Mouse (Mus musculus) cerebellum, adult (tissue): ENCODE results near the gene Myl9.

ENCODE experiments used
- ATAC-seq: cut with Nextera tagmentation; 2 replicates; pipeline ENCODE4 v1.9.2; 2017; ENCODE audit warnings: mild to moderate bottlenecking, moderate library complexity, mixed read lengths; ENCODE audit not compliant: insufficient number of reproducible peaks, low FRiP score, low TSS enrichment

Myl9 gene

DNA sequence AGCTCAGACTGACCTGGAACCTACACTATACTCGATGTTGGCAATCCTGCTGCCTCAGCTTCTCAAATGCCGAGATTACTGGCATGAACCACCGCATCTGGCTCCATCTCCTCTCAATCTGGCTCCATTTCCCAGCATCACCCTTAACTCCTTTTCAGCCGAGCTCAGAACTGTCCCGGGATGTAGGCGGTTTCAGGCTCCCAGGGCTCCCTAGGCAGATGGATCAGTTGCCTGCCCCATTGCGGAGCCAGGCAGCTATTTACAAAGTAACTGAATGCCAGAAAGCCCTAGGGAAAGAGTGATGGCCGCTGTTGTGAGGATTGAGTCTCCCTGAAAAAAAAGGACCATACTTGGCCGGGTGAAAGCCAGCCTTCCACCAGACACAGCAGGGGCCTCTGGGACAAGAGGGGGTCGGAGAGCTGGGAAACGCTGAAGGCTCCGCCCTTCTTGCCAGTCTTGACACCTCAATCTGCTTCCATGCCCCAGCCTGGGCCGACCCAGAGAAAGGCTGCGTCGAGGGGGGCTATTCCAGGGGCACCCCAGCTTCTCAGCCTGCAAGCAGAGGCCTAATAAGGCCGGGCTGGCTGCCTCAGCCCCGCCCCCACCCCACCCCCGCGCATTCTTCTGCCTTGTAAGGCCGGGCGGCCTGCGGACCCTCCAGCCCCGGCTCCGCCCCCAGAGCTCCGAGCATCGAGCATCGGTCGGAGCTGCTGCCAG lies at the start of gene Myl9:
Gene Myl9 (plus strand): TSS at position 683 of the 717 bp plus-strand sequence.
- ATAC-seq = no peak

DNA sequence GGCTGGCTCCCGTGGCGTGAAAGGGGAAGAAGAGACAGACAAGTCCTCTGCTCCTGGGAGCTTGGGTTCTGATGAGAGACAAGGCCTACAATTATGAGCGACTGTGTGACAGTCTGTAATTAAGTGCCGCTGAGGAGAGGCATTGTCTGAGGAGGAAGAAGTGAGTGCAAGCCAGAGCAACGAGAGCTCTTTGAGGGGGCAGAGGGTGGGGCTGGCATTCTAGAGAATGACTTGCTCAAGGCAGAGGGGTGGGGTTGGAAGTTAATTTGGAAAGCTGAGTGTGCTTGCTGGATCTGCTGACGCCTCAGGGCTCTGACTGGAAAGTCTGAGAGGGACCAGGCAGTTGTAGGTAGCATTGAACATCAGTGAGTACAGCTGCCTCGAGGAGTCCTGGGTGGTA lies 48.9 kb upstream of the Myl9 start:
- ATAC-seq = no peak

DNA sequence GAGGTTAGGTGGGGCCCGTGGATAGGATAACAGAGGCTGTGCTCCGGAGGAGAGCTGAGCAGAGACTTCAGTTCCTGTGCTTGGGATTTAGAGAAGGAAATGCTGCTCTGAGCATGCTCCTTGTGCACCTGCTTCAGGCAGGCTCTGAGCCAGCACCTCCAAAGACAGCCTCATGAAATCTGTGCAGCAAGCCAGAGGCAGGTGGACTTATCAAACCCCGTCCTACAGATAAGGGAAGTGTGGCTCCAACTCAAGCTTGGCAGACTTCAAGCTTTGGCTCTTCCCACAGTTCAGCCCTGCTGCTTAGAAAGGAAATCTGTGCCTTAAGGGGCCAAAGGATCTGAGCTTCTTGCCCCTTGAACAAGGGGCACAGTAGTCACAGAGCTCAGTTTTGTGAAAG lies 48.3 kb upstream of the Myl9 start:
- no peak for ATAC-seq

DNA sequence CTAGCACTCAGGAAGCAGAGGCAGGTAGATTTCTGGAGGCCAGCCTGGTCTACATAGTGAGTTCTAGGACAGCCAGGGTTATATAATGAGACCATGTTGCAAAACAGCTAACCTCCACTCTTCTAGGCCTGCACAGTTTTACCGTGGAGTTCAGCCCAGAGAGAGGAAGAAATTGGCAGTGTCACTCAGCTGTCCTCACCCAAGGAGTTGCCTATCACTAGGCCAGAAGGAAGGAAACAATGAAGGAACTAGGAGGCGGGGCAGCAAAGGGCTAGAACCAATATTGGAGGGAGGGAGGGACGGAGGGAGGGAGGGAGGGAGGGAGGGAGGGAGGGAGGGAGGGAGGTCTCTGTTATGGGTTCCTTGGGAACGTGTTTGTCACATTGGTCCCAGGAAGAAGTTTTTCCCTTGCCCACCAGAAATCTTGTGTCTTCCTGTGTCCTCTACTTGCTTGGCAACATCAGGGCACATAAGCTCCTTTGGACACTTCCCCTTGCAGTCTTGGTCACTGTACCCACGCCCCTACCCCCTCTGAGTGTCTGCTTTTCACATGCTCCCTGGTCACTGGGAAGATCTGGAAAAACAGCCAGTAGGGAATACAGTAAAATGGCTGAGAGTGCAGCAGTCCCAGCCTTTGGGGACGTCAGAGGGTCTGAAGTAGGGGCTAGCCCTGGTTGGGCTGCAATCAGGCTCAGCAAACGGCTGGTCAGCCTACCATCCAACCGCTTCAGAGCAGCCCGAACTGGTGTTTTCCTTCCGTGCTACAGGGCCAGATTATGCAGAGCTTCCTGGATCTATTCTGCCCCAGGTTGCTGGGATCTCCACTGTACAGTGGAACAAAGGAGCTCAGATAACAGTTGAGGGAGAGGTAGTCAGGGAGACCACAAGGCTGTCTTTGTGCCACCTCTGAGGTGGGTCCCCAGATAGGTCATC lies 45.4 kb upstream of the Myl9 start:
- no peak for ATAC-seq

DNA sequence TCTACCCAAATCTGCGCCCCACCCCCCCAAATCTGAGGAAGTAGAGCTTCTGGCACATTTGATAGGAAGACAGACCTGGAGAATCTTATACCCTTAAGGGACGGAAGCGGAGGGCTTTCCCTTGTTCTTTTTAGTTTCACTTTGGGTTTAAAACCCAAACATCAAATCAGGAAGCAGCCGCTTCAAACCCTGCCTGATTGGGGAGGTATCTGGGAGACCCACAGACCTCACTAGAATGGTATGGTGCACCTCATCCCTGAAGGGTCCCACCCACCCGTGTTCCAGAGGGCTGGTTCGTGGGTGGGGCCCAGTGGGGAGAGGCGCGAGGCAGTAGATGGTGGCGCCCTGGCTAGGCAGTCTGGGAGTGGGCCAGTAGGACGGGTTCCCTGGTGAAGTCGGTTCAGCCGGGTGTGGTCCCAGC lies 44.7 kb upstream of the Myl9 start:
- no peak for ATAC-seq

DNA sequence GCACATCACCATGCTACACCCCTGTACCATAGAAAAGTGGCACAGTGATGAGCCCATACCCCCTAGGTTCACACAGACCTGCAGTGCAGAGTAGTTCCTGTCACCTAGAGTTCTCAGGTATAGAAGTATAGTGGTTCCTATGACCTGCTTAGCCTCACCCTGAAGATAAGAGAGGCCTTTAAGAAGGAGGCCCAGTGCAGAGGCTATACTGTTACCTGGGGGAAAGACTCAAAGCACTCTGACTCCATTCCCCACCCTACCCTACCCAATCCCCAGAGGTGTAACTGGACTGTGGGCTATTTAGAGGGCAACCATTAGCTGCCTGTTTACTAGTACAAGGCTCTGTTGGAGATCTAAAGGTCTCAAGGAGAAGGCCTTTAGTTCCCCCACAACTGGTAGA lies 43.6 kb upstream of the Myl9 start:
- ATAC-seq = no peak

DNA sequence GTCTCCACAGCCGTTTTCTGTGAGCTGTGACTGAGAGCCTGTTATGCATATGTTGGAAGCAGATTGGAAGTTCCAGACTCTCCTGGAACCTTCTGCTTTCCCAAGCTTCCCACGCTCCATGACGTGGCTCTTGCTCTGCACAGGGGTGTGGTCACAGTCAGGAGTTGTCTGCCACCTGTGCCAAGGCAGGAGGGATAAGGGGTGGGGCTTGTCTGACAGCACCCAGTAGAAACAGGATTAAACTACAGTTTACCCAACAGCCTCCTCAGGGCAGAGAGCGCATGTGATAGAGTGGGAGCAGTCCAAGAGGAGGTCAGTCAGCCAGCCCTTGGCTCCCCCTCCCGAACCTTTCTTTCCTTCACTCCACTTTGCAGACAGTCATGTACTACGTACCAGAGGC lies 43.1 kb upstream of the Myl9 start:
- no peak for ATAC-seq

DNA sequence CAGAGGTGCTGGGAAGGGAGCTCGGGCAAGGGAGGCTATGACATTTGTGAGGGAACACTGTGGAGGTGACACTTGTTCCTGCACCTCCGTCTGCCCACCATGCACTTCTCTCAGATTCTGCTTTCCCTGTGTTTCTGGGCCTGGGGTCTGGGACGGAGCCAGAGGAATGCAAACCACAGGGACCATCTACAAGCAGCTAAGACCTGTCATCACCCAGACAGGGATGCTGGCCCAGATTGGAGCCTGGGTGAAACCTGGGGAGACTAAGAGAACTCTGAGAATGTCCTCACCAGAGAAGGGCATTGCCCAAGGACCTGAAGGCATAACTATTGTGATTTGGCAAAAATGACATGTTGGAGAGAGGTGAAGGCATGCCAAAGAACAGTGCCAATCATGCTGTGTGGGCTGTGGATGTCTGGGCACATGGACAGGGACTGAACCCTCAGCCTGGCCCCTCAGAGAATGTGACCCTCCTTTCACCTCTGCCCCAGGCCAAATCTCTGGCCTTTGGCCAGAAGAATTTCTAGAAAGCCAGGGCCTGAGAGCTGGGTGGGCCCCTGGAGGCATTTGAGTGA lies 39.4 kb upstream of the Myl9 start:
- ATAC-seq = no peak

DNA sequence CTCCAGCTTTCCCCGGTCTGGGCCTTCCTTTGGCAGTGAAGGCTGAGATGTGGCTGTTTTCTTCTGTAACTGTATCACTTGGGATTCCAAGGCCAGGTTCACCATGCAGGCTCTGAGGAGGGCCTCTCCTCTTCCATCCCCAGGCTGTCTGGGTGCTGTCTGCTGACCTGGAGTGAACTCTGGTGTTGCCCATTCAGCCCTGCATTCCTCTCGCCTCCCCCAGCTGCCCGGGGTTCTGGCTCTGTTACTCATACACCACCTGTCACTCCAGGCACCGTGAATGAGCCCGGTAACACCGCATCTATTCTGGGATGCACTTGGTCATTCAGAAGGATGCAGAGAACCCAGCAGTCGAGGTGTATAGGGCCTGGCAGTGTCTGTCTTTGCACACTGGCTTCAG lies 38.4 kb upstream of the Myl9 start:
- peak; percentile 74; the same call in 1 of the 2 replicates for ATAC-seq

DNA sequence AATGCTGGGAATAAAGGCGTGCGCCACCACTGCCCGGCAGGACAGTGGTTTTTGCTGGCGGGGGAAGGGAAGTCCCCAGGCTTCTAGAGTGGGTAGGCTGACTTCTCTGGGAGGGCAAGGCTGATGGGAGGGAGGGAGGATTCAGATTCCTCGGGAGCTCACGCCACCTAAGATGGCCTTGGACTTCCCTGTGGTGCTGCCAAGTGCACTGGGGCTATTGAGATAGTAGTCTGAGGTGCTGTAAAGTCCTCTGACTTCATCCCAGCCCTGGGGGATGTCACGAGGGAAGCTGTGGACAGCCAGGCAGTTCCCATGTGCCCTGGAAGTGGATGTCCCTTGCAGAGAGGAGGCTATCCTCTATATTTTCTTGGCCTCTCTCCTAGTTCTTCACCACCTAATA lies 37.2 kb upstream of the Myl9 start:
- ATAC-seq = no peak

DNA sequence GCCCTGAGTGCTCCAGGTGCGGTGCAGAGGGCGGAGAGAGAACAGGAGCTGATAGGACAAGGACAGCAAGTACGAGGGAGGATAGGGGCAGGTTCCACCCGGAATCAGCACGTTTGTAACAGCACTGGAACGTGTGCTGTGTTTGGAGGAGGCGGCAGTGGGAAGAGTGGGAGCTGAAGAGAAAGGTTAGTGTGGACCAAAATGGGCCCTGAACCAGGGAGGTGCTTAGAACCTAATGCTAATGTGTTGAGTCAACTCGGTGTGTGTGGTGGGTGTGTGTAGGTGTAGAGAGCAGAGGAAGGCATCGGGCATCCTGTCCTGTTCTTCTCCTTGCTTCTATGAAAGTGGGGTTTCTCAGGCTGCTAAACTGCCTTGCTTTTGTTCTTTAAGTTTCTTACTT lies 34.0 kb upstream of the Myl9 start:
- ATAC-seq = no peak

DNA sequence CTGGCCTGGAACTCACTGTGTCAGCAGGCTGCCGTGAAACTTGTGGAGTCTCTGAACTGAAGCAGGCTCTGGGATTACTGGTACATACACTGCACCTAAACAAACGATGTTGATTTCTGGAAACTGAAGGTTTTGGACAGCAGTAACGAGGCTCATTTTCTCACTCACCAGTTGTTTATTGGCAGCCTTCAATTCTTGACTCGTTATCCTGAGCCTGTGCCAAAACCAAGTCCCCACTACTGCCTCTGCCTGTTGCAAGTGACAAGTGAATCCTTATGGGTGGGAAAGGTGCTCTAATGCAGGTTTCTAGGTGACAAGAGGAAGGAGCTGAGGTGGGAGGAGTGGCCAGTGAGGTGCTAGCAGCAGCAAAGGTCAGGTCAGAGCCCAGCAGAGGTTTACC lies 33.2 kb upstream of the Myl9 start:
- no peak for ATAC-seq

DNA sequence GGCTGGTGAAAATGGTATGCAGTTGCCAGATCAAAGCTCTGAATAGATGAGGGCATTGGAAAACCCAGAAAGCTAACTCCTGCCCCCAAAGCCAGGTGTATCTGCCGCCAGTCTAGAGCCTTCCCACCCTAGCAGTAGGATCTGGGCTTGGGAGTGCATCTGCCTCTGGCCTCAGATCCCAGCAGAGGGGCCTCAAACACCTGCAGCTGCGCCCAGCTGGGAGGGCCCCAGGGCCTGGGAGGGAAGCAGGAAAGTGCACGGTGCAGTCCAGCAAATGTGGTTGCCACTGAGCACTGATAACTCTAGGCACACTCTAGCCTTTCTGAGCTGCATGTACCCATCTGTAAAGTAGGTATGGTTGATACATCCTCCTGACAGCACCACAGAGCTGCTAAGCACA lies 32.0 kb upstream of the Myl9 start:
- no peak for ATAC-seq

DNA sequence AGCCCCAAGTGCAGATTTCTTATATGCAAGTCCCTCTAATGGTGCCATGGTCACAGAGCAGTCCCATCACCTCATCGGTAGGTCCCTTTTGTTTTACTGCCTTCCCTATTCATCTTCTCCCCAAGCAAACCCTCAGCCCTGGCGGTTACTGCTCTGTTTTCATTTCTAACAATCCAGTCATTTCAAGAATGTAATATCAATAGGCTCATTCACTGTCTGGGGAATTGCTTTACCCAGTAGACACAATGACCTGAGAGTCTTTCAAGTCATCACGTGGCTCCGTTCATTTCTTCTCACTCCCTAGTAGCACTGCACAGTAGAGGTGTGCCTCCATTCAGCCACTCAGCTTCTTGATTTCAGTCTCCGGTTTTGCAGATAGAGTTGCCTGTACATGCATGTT lies 30.8 kb upstream of the Myl9 start:
- ATAC-seq = no peak

DNA sequence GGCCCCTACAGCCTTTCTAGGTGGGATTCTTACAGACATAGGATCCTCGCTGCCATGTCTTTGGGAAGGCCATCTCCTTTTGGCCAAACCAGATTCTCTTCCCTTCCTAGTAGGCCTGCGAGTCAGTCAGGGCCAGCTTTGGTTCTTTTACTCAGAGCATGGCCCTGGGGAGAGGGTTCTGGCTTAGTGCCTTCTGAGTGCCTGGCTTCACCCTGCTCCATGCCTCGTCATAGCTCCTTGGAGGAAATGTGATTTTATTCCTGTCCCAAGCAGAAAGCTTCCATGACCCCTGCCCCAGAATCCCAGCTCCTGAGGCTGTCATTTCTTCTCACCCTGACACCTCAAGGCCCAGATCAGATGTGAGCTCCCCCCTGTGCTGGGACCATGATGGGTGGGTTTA lies 27.9 kb upstream of the Myl9 start:
- ATAC-seq = no peak

DNA sequence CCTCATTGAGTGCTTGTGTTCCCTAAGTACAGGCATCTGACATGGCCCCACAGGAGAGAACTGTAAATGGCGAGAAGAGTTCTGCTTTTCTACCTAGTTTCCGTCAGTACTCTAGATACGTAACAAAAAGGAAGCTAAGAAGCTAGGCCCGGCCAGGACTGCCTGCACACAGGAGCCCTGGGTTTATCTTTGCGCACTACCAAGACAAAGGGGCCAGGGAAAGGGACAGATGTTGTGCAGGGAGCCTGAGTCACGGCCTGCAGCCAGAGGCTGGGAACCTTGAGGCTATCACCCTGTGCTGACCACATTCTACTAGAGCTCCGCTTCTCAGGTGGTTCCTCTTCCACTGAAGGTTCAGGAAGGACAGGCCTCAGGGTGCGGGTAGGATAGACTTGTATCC lies 25.5 kb upstream of the Myl9 start:
- no peak for ATAC-seq

DNA sequence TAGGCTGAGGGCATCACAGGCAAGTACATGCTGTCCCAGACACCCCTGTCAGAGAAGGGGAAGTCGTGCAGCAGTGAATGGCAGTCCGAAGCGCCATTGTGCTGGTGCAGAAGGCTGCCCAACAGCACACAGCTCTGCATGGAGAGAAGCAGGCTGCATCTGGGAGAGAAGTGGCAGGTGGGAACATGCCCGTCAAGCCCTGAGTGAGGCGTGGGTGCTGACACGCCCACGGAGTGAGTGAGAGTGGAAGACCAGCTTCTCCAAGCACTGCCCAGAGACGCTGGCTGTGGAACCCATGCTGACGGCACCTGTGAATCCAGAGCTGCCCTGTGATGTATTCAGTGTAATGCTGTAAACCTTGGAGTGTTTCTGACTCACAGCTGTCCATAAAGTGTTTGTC lies 18.3 kb upstream of the Myl9 start:
- ATAC-seq = no peak

DNA sequence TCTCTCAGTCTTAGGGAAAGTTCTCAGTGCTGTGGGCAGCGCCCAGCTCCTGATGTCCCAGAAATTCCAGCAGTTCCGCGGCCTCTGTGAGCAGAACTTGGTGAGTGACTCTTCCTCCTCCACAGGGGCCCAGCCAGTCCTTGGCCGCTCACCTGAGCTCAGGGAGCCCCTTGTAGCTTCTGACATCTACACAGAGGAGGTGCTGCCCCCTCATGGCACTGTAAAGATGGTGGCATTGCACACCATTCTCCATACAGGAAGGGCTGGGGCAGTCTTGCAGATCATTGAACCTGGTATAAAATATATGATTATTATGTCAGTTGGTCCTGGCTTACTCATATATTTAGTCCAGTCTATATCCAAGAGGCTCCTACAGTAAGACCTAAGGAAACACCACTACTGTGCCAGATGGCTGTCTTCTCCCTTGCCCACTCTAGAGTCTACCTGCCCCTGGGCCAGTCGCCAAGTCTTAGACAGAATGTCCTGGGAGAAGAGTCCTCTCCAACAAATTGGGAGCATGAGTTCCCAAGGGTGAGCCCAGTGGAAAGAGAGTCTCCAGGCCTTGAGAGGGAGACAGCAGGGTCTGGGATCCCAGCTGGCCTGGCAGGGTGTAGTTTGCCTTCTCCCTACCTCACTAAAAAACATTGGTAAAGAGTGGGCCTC lies 14.2 kb upstream of the Myl9 start:
- no peak for ATAC-seq

DNA sequence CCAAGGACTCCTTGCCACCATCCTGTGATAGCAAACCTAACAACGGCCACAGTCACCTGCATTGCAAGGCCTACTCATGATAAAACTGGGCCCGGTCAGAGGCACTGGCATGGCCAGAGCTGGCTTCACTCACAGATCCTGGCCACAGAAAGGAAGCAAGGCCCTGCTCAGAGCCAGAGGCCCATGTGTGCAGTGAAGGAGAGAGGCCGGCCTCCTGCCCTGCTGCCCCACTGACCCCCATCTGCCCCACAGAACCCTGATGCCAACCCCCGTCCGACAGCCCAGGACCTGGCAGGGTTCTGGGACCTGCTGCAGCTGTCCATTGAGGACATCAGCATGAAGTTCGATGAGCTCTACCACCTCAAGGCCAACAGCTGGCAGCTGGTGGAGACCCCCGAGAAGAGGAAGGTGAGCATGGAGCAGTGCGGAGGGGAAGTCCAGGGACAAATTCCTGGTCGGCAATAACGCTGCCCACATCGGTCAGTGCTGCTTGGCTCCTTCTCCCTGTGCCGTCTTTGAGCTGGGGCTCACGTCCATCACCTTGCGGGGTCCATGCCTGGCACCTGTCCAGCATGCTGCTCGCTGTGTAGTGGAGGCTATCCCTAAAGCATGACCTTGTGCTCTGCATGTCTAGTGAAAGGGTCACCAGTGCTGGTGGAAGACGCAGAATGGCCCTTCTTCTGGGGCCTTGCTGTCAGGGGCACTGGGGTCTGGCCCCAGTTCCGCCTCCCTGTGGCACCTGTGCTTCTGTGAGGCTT lies 13.5 kb upstream of the Myl9 start:
- ATAC-seq = no peak

DNA sequence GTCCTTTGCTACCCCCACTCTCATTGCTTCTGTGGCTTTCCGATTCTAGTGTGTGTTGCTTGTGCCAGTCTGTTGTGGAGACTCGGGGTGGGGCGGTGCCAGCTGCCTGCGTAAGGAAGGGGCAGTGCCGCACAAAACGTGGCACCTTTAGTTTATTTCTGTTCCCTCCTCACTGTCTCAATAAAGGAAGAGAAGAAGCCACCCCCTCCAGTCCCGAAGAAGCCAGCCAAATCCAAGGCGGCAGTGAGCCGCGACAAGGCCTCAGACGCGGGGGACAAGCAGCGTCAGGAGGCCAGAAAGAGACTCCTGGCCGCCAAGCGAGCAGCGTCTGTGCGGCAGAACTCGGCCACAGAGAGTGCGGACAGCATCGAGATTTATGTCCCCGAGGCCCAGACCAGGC lies 12.7 kb upstream of the Myl9 start:
- no peak for ATAC-seq
